Mouse (Mus musculus) olfactory bulb, adult 2 months (tissue): ENCODE data around the gene Ceacam15.

Source experiments
- CTCF ChIP-seq: fragments of 200-500 bp; IDR thresholded peaks from 2 replicates; pipeline ENCODE4 v1.5.1; 2012; ENCODE audit warnings: low read depth, mild to moderate bottlenecking, low read length, moderate library complexity; ENCODE audit not compliant: insufficient read depth
- POLR2A ChIP-seq: fragments of 200-500 bp; IDR thresholded peaks from 2 replicates; pipeline ENCODE4 v1.6.1; 2012; ENCODE audit warnings: mild to moderate bottlenecking, low read depth, low read length, moderate library complexity; ENCODE audit not compliant: insufficient read depth

DNA sequence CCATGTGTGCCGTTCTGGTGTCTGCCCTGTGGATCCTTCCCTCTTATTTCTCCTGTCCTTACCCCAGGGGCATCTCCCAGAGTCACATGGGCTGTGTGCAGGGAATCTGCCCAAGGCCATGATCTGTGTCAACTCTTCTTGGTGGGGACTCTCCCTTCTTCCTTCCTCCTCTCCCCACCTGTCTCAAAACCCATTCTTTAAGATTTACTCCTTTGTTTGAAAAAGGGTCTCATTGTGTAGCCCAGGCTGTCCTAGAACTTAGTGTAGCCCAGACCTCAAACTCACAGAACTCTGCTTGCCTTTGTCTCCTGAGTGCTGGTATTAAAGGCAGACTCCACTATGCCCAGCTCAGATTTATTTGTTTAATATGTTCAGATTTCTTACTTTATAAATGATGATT is at the start of gene Ceacam15:
- TF ChIP-seq POLR2A (no peak), CTCF (no peak)
